Mouse (Mus musculus): ENCODE results near the gene Zfyve19.

The Zfyve19 gene

DNA sequence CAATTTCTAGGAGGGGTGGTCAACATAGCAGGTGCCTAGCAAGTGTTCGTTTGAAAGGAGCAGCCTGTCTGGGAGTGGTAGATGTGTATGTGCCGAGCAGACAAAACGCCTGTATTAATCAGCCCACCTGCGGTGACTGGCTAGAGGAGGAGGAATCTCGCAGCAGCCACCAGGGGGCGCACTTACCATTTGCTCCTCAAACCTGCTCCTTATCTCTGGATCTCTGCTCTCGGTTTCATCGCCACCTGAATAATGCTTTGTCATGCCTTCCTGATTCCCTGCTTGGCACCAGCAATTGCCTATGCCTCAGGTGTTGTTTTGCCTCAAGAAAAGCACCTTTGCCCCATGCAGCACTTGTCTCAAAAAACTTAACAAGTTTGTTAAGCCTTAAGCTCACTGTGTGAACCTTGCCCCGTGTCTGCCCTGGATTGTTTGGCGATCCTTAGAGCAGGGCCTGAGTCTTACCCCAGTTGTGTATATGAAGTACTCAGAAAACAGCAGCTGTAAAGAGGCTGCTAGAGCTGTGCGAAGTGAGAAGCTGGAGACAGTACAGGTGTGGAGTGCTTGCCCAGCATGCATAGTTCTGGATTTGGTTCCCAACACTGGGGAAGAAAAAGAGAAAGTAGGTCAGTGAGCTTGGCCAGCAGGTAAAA, 42.5 kb downstream of the Zfyve19 start:
- 17% methylated on average over 11 of the region's 11 CpGs for WGBS

DNA sequence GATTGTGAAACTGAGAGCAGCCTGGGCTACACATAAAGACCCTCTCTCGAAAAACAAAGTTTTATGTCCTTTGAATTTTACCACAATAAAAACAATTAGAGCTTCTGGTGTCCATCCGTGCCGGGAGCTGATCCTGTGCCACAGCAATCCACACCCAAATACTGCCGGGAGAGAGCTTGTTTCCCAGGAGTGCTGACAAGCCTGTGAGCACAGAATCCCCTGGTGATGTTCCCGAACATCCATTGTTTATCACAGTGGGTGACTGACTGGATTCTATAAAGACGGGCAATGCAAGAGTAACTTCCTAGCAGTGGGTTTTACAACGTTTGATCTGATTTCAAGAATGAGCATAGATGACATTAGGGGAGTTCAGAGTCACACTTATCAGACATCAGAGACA, 46.6 kb downstream of the Zfyve19 start:
- 19% methylated on average over 7 of the region's 7 CpGs for WGBS

DNA sequence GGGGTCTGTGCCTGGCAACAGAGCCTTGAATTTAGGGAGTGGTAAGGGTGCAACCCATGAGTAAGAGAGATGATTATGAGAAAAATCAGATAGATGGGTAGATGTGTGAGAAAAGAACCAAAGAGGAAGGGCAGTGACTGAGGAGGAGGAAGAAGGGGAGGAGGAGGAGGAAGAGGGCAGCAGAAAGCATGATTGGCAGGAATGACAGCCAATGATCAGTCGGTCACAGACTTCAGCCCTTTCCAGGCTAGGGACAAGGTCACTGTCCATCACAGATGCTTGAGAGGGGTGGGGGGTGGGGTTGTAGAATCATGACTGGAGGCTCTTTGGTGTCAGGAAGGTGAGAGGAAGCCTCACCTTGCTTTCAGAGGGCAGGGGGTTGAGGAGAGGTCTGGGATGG, 52.1 kb downstream of the Zfyve19 start:
- 75% methylated on average over 1 of the region's 1 CpGs for WGBS

DNA sequence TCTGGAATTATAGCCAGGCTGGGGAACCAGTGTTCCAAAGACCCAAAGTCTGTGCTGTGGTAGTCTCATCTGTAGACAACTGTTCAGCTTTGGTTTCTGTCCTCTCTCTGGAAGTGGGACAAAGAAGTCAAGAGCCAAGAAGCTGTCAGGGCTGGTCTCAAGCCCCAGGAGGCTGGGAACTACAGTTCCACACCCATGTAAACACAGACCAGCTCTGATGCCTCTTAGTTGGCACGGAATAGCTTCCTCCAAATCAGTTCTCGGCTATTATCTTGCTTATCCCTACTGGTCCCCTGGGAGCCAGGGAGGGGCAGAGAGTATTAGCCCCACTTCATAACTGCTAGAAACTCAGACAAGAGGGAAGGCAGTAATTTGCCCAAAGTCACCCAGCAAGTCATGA, 52.9 kb downstream of the Zfyve19 start:
- 64% methylated on average over 2 of the region's 2 CpGs for WGBS

DNA sequence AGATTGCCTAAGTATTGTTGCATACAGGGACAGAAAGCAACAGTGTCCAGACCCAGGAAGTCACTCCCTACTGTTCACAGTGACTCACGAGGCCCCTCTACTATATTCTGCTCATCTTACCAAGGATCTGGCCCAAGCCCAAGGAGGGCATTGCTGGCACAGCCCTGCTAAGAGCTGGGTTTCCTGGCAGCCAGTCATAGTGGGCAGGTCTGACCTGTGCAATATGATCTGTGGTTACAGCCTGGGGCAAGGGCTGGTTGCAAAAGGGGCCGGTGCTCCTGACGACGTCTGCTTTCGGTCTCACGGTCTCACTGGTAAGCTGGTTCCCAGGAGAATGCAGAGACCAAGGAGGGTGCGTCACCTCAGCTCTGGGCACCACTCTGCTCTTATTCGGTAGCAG, 54.6 kb downstream of the Zfyve19 start:
- WGBS = 54% methylated on average over 8 of the region's 8 CpGs

DNA sequence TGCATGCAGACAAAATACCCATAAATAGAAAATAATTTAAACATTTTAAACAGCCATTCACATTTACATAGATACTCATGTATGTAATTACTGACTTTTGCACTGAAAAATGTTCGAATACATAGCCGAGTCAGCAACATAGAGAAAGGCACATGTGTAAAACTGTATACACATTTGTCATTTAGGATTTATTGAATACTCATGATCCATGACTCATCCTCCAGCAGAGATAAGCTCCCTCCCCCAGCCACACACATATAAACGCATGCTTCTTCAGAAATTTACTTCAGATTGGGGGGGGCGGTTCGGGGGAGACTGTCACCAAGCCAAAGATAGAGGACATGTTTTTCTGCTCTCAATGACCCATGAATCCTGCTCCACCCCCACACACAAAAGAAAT, 55.4 kb downstream of the Zfyve19 start:
- 73% methylated on average over 5 of the region's 5 CpGs for WGBS
